Mouse (Mus musculus): ENCODE results near the gene Slc25a5.

Slc25a5 gene

GRCm38 (mm10) chrX:36843346-36843990 lies 48.0 kb downstream of the Slc25a5 start:
- no peak for DNase-seq

- DNase-seq, result no peak
Measured at GRCm38 (mm10) chrX:36847152-36847551, 51.7 kb downstream of the Slc25a5 start.

All from cerebellum, adult 11-12 months (tissue).